Mouse (Mus musculus) lung, adult 2 months (tissue): ENCODE measurements around the gene Timm9. TPM values are rescaled to one million over a fixed set of nuclear protein-coding genes. Genes with fewer than 3 reads are reported as not detected.

Experiments
- DNase-seq: peaks from one replicate; pipeline ENCODE4 v3.0.0; 2022
- H3K4me1 ChIP-seq: fragments of 200-500 bp; 2 replicates; pipeline ENCODE4 v1.6.1; 2011; ENCODE audit warnings: low read length; ENCODE audit not compliant: control insufficient read depth, insufficient read depth
- H3K4me3 ChIP-seq: fragments of 200-500 bp; replicated peaks from 2 replicates; pipeline ENCODE3; 2011; ENCODE audit warnings: low read depth, mild to moderate bottlenecking, control low read depth, low read length; ENCODE audit errors: extremely low read depth
- CTCF ChIP-seq: fragments of 200-500 bp; IDR thresholded peaks from 2 replicates; pipeline ENCODE4 v1.5.1; 2011; ENCODE audit warnings: mild to moderate bottlenecking, low read length, control low read depth; ENCODE audit not compliant: insufficient read depth
- POLR2A ChIP-seq: fragments of 200-500 bp; IDR thresholded peaks from 2 replicates; pipeline ENCODE4 v1.6.1; 2011; ENCODE audit warnings: low read depth, mild to moderate bottlenecking, control low read depth, low read length, borderline replicate concordance; ENCODE audit errors: extremely low read depth
- WGBS: fragments of 180-500 bp; shearing (Covaris S2); methylation state at CpG from one replicate; pipeline ENCODE4 v1.1.7; 2018; 5-methylcytosine and 5-hydroxymethylcytosine counted together
- polyA plus RNA-seq: library from polyadenylated mRNA; depleted of rRNA; stranded (reverse); fragments of >200 nt; gene quantifications from 2 replicates; pipeline ENCODE4 v1.2.3, GENCODE M21; 2012

The Timm9 gene
- polyA plus RNA-seq, 1 experiment = 7.9 TPM

GRCm38 (mm10) chr12:71141189-71141588 is 4.7 kb upstream of the Timm9 start:
- Histone ChIP-seq H3K4me1 (peaks cover 6% of the 10 kb centered on the region; the same call in 1 of the 2 replicates), H3K4me3 (no peak overlapping the region)
- DNase-seq = no peak
- TF ChIP-seq POLR2A (no peak), CTCF (no peak)

- no peak for TF ChIP-seq POLR2A
- TF ChIP-seq CTCF = no peak
- WGBS = 76% methylated on average over 5 of the region's 5 CpGs
- no peak overlapping the region for H3K4me3 ChIP-seq
- DNase-seq = no peak
- peaks cover 6% of the 10 kb centered on the region; the same call in 1 of the 2 replicates for H3K4me1 ChIP-seq
These were observed 2.9 kb upstream of the Timm9 start for GRCm38 (mm10) chr12:71139258-71139828.

GRCm38 (mm10) chr12:71137686-71138085 is 1.2 kb upstream of the Timm9 start:
- Histone ChIP-seq H3K4me1 (peaks cover 6% of the 10 kb centered on the region; the same call in 1 of the 2 replicates), H3K4me3 (peak overlapping the region; percentile 44)
- no peak for TF ChIP-seq POLR2A
- TF ChIP-seq CTCF = no peak
- DNase-seq = no peak
- WGBS = 3% methylated on average over 11 of the region's 11 CpGs

- peaks cover 6% of the 10 kb centered on the region; the same call in 1 of the 2 replicates for H3K4me1 ChIP-seq
- peak; percentile 49; the same call in 1 of the 2 replicates for TF ChIP-seq POLR2A
- TF ChIP-seq CTCF = no peak
- 1% methylated on average over 30 of the region's 30 CpGs for WGBS
- DNase-seq = peak; percentile 78
- peak overlapping the region; percentile 100 for H3K4me3 ChIP-seq
These were observed 549 bp upstream of the Timm9 start for GRCm38 (mm10) chr12:71136974-71137491.

- H3K4me3 ChIP-seq = no peak overlapping the region
- 17% methylated on average over 5 of the region's 5 CpGs for WGBS
- peaks cover 6% of the 10 kb centered on the region; the same call in 1 of the 2 replicates for H3K4me1 ChIP-seq
- no peak for DNase-seq
- TF ChIP-seq POLR2A = no peak
- TF ChIP-seq CTCF = no peak
These were observed 903 bp downstream of the Timm9 start for GRCm38 (mm10) chr12:71135581-71135980.

- H3K4me1 ChIP-seq = no peaks in the 10 kb centered on the region
- no peak overlapping the region for H3K4me3 ChIP-seq
- TF ChIP-seq POLR2A = no peak
- TF ChIP-seq CTCF = no peak
- no peak for DNase-seq
- WGBS = 84% methylated on average over 9 of the region's 9 CpGs
These were observed 13.2 kb downstream of the Timm9 start for GRCm38 (mm10) chr12:71123286-71123685.

- Histone ChIP-seq H3K4me3 (no peak overlapping the region), H3K4me1 (no peaks in the 10 kb centered on the region)
- DNase-seq = no peak
- TF ChIP-seq POLR2A (no peak), CTCF (no peak)
- WGBS = 86% methylated on average over 10 of the region's 10 CpGs
These were observed 13.8 kb downstream of the Timm9 start for GRCm38 (mm10) chr12:71122731-71123130.

GRCm38 (mm10) chr12:71116411-71116810 is 20.1 kb downstream of the Timm9 start:
- 75% methylated on average over 5 of the region's 5 CpGs for WGBS
- H3K4me3 ChIP-seq = no peak overlapping the region
- no peaks in the 10 kb centered on the region for H3K4me1 ChIP-seq
- TF ChIP-seq POLR2A = no peak
- TF ChIP-seq CTCF = no peak
- no peak for DNase-seq

- DNase-seq = peak; percentile 37
- no peaks in the 10 kb centered on the region for H3K4me1 ChIP-seq
- TF ChIP-seq CTCF = no peak
- TF ChIP-seq POLR2A = no peak
- 23% methylated on average over 12 of the region's 12 CpGs for WGBS
- H3K4me3 ChIP-seq = no peak overlapping the region
These were observed 22.7 kb downstream of the Timm9 start for GRCm38 (mm10) chr12:71113675-71114288.

- DNase-seq = no peak
- 52% methylated on average over 10 of the region's 10 CpGs for WGBS
- H3K4me3 ChIP-seq = no peak overlapping the region
- H3K4me1 ChIP-seq = no peaks in the 10 kb centered on the region
- TF ChIP-seq CTCF (no peak), POLR2A (no peak)
These were observed 23.4 kb downstream of the Timm9 start for GRCm38 (mm10) chr12:71113074-71113473.
